Comparison of ENCODE assay signal across 12 mouse cellular contexts in genomic region chr9:121435332-121435956, GRCm38 (mm10).
A peak's percentile ranks its signal among the peaks of the same experiment; 100 is the strongest.
DNase-seq lines count a peak whose midpoint lies in the region; ATAC-seq and TF ChIP-seq lines count a peak whose summit lies in the region.
"Had no signal": no experiment of that assay in that cellular context is flagged by ENCODE, and none has a peak within 500 bp of the region (broad histone marks: within the 10 kb centered on the region; RNA-seq: fewer than 3 reads in every experiment).

No protein-coding gene starts in this region.

- ATAC-seq in kidney, embryonic 16.5 days (ENCODE audit: low FRiP score, low TSS enrichment): no peak
- ATAC-seq: midbrain, embryonic 16.5 days had no signal

- 56% methylated on average over 3 of the region's 3 CpGs for WGBS in kidney, embryonic 16.5 days
- 35% methylated on average over 3 of the region's 3 CpGs for WGBS in lung, adult 2 months

- no peak for TF ChIP-seq CTCF in lung, adult 2 months (IDR thresholded peaks at IDR 0.05; ENCODE audit: insufficient read depth, low read length)

- no peaks in the 10 kb centered on the region for H3K27me3 ChIP-seq in kidney, embryonic 16.5 days (ENCODE audit: insufficient read depth, low read length)

- no peaks in the 10 kb centered on the region for H3K9me3 ChIP-seq in kidney, embryonic 16.5 days (ENCODE audit: low read length)

- no peak overlapping the region for H3K4me2 ChIP-seq in kidney, embryonic 16.5 days (replicated peaks; ENCODE audit: low read depth, low read length)

- H3K4me3 ChIP-seq in kidney, embryonic 16.5 days (ENCODE audit: low read length): no peak overlapping the region
- H3K4me3 ChIP-seq in lung, adult 2 months (replicated peaks; ENCODE audit: extremely low read depth, low read depth, low read length): no peak overlapping the region

- H3K9ac ChIP-seq in kidney, embryonic 16.5 days (replicated peaks; ENCODE audit: low read length): no peak overlapping the region

- DNase-seq in cerebellum, adult 18-20 months: peak; percentile 69 to 81
- DNase-seq in cerebellum, postnatal 10 days: no peak
- no peak for DNase-seq in kidney, postnatal 14 days
- DNase-seq in NIH3T3 (ENCODE audit: low read depth): peak; percentile 45
- peak; percentile 59 to 63 for DNase-seq in cerebellum, postnatal 36 days
- DNase-seq in spleen, postnatal 14 days (ENCODE audit: low spot score in 2 of 2): no peak
- DNase-seq in lung, adult 2 months: no peak
- DNase-seq: kidney, postnatal 36 days; left cerebral cortex, postnatal 4 days; lung, postnatal 10 days had no signal

- TF ChIP-seq POLR2A in lung, adult 2 months (IDR thresholded peaks at IDR 0.05; ENCODE audit: borderline replicate concordance, extremely low read depth, low read depth, low read length): no peak

- H3K4me1 ChIP-seq in kidney, embryonic 16.5 days (ENCODE audit: insufficient read depth, low read length): peaks cover 16% of the 10 kb centered on the region
- H3K4me1 ChIP-seq in lung, adult 2 months (ENCODE audit: control insufficient read depth, insufficient read depth, low read length): peaks cover 20% of the 10 kb centered on the region

- H3K27ac ChIP-seq in kidney, embryonic 16.5 days (ENCODE audit: low read length): 0 out of 2 replicates have a peak overlapping the region, but pooled peaks have one; percentile 21

- H3K36me3 ChIP-seq in kidney, embryonic 16.5 days (ENCODE audit: insufficient read depth, low read length): no peaks in the 10 kb centered on the region

Comparison
In these comparisons a context has a peak if more than half of its experiments do, and no peak if none do; other contexts are left out.
1. DNase-seq: peak in cerebellum, adult 18-20 months (2 of 2), NIH3T3 (single experiment) and cerebellum, postnatal 36 days (2 of 2); none in cerebellum, postnatal 10 days (0 of 2), kidney, postnatal 14 days (single experiment), spleen, postnatal 14 days (0 of 2) and lung, adult 2 months (single experiment).